Mouse (Mus musculus): ENCODE results near the gene F9. TPM values are rescaled to one million over a fixed set of nuclear protein-coding genes. Genes with fewer than 3 reads are reported as not detected.

Gene F9
- polyA plus RNA-seq, 1 experiment from 2014 or later, result not detected

Other genes with a start within 250 kb of the F9 start
- 0.07 and 0.09 TPM in 2 replicates for gene Mcf2, start 179.6 kb downstream of the F9 start, polyA plus RNA-seq (2015; fragmentation: Nextera tagmentation; extraction: Ambion mirVana)

Measured in embryonic facial prominence, embryonic 15.5 days (tissue).